Mouse (Mus musculus) thymus, postnatal 10 days (tissue): Measurements from ENCODE around the gene Map1lc3a.

Source experiments
- DNase-seq, 2 experiments: peaks; one replicate each; pipeline ENCODE4 v3.0.0; 2021; ENCODE audit warnings: low spot score in 2 of 2

Gene Map1lc3a

DNA sequence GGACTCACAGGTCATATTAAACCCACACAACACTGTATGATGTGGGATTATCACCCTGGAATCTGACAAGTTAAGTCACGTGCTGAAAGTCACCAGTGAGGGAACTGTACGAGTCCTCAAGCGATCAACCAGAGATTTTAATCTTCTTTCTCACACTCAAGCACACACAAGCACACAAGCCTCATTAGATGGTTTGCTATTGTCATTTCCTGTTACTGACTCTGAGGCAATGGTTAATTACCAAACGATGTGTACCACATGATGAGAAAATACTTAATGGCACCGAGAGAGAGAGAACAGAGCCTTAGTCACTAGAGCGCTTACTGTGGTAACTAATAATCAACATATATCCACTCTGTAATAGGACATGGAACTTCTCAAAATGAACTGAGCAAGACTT lies 9.6 kb downstream of the Map1lc3a start:
- no peak for DNase-seq

DNA sequence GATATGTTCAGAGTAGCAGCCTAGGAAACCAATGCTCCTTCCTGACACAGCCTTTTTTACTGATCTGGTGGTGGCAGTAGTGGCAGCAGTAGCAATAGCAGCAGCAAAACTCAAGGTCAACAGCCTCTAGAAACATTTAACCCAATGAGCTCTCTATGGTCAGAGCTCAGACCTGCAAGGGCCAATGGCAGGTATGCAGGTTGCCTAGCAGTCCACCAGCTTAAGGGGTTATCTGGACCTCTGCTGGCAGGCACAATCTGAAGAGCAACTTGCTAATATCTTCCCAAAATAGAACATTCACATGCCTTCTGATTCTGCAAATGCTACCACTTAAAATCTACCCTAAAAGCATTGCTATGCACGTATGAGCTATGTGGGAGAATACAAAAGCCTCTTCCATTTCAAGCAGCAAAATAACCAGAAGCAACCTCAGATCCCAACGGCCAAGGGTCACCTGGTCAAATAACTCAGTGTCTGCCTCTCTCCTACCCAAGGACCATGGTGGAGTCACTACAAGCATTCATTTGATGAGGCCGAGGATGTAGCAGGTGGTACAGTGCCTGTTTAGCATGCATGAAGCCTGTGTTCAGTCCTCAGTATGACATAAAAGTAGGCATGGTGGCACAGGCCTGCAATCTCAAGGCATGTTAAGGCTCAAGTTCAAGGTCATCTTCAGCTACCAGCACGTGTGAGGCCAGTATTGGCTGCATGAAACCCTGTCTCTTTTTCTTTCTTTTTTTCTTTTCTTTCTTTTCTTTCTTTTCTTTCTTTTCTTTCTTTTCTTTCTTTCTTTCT lies 11.6 kb downstream of the Map1lc3a start:
- no peak for DNase-seq

DNA sequence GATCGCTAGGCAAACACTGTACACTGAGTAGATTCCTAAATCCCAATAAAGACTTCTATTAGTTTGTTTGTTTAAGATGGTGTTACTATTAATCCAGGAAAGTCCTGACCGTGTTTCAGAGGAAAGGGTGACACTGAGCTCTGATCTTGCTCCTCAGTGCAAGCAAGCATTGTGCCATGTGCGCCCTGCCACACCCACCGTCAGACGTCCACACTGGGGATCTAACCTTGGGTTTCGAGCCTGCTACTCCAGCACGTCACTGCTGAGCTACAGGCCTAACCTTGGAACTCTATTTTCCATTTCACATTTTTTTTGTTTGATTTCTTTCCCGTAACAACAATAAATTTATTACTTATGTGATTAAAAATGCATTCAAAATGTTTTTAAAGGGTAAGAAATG lies 14.0 kb downstream of the Map1lc3a start:
- no peak for DNase-seq

DNA sequence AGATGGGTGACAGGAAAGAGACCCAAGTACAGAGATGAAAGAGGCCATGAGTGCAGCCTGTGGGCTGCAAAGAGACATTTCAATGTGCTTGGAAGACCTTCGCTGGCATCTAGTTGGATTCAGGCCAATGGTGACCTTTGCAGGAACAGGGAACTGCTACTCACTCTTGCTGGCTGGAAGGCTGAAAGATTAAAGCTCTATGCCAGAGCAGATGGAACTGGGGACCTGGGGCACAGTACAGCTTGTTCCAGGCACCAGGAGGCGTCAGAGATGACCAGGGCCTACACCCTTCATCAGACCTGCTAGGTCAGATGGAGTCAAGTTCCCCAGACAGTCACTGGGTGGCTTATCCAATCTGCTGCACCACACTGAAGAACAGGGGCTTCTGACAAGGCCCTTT lies 17.3 kb downstream of the Map1lc3a start:
- no peak for DNase-seq

DNA sequence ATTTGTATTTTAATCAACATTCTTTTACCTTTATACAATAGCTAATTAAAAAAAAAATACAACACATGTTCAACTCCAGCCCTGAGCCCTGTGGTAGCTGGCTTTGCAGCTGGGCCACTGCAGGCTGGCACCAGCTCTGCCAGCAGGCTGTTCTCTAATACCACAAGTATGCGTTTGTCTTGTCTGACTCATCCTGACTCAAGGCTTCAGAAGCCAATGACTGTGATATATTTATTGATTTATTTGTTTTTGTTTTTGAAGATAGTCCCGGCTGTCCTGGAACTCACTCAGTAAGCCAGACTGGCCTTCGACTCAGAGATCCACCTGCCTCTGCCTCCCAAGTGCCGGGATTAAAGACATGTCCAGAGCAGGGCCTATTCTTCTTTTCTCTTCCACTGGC lies 17.8 kb downstream of the Map1lc3a start:
- DNase-seq, result no peak

DNA sequence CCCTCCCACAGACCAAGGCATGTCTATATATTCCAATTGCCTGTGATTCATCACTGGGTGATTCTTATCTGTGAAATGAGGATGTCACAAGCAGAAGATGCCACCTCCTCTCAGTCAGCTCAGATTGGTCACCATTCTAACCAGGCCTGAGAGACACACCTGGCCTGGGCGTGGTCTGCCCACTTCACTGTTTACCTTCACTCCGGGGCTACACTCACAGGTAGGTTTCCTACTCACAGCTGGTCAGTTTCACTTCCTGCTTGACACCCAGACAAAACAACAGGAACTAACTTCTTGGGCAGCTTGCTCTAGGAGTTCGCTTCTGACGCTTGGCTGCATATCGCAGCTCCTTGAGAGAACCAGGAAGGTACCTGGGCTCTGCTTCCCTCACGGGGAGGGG lies 19.4 kb downstream of the Map1lc3a start:
- no peak for DNase-seq

DNA sequence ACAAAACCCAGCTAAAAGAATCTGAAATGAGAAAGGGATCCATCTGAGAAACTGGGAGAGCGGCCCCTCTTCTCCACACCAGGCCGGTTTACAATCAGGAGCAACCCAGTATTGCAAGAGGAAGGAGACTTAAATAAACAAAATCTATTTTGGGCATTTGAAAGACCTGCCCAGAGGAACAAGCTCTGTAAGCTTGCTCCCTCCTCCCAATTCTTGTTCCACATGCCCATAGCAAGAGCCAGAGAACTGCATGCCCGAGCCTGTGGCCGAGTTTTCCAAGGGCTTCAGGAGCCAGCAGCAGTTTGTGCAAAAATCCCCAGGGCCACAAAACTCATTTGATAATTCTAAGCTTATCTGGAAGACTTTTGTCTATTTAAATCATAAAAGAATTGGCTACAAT lies 23.5 kb downstream of the Map1lc3a start:
- DNase-seq, result no peak

DNA sequence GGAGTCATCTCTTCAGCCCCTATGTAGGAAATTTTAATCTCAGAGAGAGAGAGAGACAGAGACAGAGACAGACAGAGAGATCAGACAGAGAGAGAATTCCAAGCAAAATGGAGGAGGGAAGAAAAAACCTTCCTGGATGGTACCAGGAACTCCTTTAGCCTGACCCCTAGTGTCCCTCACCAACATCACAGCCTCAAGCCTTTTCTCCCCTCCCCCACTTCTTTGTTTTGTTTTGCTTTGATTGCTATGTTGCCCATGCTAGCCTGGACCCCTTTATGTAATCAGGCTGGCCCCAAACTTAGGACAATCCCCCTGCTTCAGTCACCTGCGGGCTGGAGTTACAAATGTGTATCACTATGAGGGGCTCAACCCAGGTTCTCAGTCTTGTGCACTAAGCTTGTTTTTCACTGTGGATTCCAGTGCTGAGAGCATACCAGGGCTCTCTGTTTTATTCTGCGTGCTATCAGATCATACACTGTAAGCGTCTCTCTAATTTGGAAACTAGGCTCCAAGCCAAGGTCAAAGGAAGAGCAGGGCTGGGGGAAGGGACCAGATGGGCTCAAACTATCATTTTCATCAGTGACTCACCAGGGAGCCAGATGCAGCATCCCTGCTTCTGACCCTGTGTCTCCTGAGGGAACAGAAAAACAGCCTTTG lies 33.0 kb downstream of the Map1lc3a start:
- no peak for DNase-seq

DNA sequence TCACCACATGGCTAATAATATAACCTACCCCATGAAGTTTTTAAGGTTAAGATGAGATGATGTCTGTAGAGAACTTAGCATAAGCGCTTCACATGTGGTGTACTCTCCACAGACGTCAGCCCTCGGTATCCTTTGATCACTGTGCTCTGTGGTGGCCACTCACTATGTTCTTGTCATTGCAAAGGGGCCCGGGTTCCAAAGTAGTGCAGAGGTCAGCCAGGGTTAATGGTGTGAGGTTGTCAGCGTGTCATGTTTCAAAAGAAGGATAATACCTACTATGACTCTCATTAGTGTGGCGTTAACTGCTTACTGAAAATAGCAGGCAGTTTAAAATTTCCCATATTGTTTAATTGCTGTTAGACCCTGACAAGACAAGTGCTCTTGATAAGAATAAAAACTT lies 37.6 kb downstream of the Map1lc3a start:
- no peak for DNase-seq

DNA sequence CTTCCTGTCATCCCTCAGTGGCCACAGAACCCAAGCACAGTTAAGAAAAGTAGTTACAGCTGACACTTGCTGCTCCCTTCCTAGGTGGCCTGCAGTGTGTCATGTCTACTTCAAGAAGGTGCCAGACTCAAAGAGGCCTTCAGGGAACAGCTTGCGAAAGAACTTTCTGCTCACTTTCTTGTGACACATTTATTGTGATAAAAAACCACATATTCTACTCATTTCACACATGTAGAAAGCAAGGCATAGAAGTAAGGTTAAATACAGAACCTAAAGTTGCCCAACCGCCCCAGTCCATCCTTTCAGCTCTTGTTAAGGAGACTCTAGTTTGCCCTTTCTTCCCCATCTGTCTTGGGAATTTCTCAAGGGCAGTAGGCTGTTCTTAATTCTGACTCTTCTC lies 42.5 kb downstream of the Map1lc3a start:
- no peak for DNase-seq

DNA sequence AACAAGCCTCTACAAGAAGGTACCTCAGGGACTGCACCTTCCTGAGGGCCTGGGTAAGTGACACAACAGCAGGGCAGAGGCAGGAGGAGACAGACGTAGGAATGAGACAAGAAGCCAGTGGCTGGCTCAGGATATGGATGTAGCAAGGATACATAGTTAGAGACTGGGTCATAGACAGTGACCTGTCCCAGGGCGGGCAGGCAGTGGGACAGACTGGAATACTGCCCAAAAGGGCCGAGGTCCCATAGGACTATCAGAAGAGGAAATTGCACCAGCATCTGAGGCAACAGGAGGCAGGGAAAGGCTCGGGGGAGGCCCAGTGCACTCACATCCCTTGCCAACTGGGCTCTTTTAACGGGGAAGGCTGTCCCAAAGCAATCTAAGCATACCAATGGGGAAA lies 44.5 kb downstream of the Map1lc3a start:
- DNase-seq, result no peak

DNA sequence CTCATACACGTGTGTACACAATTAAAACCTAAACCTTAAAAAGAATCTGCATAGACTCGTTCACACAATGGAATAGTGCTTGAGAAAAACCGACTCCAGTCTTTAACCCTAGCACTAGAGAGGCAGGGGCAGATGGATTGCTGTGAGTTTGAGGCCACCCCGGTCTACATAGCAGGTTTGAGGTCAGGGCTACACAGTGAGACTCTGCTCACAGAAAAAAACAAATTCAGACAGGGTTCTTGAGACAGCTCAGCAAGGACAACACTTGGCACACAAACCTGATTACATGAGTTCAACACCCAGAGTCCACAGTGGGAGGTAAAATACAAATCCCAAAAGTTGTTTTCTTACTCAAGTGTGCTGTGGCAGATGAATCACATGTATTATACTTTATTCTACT lies 49.9 kb downstream of the Map1lc3a start:
- DNase-seq, result no peak
